Mouse (Mus musculus) c-Kit-positive CD71-negative TER-119-negative erythroid progenitor cells, embryonic 14.5 days (primary cell): ENCODE measurements around the gene Trim23.
A peak's percentile ranks its signal among the peaks of the same experiment; 100 is the strongest.
"Not testable (repeated sequence)": the region's sequence is repeated elsewhere in the genome, so short reads cannot be mapped to it uniquely, and the experiment has no call there.

Experiments used
- DNase-seq: peaks from one replicate; pipeline ENCODE4 v3.0.0-alpha.2; 2013; ENCODE audit warnings: low read depth

Gene Trim23

DNA sequence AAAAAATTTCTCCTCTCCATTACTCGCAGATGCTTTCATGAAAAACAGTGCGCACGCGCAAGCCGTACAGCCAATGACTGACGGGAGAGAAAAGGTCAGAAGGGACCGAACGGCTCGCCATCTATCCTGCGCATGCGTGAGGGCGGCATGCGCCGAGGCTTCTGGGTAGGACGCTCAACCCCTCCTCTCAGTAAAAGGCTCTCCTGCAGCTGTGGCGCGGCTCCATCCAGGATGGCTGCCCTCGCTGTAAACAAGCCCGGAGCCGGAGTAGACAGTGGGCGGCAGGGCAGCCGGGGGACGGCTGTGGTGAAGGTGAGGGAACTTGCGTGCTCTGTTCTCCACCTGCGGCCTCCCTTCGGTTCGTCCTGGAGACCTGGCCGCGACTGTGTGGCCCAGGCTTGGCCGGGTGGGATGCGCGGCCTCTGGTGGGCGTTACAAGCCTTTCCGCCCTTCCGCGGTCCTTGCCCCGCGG is at the start of gene Trim23:
Trim23 (plus strand) TSS at position 148 of the 472 bp plus-strand sequence.
- peak; percentile 99 for DNase-seq

DNA sequence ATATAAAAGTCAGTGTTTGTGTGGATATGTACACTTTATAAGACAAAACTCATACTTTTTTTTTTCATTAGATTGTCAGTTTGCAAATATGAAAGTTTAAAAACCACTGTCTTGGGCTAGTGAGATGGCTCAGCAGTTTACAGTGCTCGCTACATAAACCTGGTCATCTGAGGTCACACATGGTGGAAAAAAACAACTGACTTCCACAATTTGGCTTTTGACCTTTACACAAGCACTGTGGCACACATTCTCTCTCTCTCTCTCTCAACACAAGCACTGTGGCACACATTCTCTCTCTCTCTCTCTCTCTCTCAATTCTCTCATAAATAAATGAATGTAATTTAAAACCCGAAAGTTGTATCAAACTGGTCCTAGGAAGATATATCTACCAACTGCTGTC is 46.0 kb upstream of the Trim23 start:
- no peak for DNase-seq

DNA sequence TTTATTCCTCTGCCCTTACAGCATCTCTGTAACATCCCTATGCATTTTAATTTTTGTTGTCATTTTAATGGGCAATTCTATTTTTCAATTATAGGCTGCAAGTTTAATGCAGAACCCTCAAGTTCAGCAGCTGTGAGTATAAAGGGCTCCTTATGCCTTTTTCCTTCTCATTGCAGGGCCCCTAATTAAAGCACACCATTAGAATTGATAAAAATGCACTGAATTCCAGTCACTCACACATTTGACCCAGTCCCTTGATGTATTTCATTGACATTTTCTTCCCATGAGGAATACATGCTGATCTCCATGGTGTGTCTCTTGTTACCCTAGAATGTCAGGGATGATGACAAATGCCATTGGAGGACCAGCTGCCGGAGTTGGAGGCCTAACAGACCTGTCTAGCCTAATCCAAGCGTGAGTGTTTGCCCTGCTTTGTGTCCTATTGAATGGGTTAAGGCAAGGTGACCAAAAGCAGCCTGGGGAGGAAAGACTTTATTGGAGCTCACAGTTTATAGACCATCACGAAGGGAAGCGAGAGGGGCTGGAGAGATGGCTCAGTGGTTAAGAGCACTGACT is 44.0 kb upstream of the Trim23 start:
- DNase-seq, result no peak

DNA sequence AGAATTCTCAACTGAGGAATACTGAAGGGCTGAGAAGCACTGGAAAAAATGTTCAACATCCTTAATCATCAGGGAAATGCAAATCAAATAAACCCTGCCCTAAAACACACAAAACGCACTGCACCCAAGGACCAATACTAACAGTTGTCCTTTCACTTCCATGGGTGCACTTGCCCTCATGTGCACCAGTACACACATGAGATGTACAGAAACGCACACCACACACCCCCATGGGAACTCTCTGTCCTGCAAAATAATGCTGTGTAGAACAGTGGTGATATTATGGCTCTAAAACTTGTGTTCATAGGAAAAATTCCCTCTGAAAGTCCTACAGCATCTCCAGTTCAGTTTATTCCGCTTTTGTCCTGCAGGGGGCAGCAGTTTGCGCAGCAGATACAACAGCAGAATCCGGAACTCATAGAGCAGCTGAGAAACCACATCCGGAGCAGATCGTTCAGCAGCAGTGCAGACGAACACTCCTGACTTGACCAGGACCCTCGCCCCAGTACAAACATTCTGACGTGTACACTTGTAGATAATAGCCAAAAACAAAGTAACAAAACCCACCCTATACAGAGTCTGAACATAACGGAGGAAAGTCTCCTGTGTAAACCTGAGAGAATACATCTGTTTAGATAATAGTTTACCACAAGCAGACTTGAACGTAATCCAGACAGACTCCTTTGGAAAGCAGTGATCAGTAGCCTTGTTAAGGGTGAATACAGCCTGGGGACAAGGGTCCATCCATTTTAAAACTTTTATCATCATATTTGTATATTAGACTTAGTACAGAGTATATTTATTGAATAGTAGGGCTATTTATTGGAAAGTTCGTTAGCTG is 39.0 kb upstream of the Trim23 start:
- DNase-seq, result peak; percentile 77

DNA sequence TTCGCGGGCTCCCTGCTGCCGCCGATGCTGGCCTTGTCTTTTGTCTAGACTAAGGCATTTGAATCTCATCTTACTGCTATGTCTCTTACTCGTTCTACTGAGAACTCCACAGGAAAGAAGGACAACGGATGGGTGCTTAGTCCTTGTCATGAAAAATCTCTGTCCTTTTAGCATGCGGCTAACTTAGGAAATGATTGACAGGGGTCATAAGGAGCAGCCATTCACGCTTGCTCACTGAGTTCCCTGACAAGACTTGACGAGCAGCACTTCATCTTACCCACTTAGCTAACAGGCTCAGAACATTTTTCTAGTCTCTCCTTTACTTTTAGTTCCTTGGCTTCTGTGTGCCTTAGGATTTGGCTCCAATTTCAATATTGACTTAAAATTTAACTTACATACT is 33.7 kb upstream of the Trim23 start:
- DNase-seq, result no peak

DNA sequence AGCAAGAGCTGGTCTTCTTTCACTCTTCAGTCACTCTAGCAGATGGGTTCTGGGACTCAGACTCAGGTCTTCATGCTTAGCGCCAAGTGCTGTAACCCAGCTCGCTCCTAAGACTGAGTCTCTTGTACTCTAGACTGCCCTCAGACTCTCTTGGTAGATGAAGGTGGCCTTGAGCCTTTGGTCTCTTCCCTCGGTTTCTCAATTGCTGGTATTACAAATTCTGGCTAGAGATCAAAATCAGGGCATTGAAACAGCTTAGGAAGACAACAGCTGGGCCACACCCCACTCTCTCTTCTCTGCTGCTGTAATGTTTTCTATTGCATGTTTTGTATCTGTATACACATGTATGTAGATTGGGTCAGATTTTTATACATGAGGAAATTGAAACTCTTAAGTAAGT is 33.0 kb upstream of the Trim23 start:
- DNase-seq, result no peak

DNA sequence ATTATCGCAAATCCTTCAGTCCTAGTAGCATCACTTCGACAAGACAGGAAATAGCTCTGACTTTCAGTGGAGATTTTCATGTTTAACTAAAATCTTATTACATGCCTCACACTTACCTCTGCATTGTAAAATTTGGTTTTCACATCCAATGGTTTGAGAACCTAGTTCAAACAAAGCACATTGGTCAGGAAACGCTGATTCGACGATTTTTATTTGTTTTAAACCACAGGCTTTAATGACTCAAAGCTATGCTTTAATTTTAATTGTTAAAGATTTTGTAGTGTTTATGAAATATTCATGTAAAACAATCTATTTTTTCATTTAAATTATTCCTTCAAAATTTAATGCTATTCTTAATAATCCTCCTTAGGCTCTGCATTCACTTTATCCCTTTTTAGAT is 24.4 kb upstream of the Trim23 start:
- DNase-seq, result no peak

DNA sequence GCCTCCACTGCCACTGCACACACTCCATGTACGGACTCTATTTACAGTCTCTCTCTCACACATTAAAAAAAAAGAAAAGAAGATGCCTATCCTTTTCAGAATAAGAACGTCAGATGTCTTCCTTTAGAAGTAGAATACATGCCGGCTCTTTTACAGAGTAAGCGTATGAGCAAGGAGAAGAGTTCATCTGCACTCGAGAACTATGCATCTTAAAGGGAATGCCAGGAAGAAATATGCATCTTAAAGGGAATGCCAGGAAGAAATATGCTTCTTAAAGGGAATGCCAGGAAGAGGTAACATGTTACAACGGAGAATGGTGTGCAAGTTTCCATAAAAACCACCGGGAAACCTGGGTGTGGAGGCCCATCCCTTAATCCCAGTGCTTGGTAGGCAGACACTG is 23.5 kb upstream of the Trim23 start:
- no peak for DNase-seq

DNA sequence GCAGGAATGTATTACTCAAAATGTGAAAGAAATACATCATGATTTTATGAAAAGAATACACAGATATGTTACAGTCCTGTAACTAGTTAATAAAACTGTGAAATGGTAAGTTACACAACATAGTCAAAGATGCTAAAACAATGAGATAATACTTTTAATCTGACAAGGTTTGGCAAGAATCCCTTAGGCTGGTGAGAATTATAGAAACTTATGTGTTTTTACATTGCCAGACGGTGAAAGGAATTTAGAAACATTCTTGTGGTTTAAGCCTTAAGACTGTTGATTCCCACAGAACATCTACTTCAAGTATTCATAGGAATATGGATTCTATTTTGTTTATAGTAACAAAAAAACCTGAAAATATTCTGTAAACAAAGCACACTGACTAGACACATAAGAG is 22.9 kb upstream of the Trim23 start:
- no peak for DNase-seq

DNA sequence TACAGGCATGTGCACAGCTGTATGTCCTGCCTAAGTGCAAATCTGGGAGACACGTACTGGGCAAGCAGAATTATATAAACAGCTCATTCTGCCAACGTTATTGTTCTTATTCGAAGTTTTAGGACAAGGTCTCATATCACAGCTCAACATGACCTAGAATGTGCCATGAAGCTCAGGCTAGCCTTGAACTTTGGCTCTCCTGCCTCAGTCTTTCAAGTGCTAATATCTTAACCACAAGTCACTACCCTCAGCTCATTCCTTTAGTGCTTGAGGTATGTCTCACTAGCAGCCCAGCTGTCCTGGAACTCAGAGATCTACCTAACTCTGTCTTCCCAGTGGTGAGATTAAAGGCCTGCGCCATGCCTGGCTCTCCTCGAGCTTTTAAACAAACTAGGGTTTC is 6.9 kb upstream of the Trim23 start:
- no peak for DNase-seq

DNA sequence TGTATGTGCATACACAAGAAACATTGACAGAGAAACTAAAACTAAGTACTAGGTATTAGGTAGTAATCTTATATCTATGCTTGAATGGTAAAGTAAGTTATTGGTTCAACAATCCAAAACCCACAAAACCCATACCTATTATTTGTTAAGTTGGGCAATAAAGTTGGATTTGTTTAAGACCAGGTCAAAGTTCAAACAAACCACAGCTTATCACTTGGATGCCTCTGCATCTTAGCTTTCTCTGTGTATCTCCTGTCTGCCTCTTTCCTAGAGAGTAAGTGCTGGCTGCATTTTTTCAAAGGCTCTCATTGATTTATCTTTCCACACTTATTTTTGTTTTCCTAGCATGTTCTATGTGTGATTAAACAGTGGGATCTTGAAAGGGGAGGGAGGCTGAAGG is 6.1 kb upstream of the Trim23 start:
- DNase-seq, result no peak

DNA sequence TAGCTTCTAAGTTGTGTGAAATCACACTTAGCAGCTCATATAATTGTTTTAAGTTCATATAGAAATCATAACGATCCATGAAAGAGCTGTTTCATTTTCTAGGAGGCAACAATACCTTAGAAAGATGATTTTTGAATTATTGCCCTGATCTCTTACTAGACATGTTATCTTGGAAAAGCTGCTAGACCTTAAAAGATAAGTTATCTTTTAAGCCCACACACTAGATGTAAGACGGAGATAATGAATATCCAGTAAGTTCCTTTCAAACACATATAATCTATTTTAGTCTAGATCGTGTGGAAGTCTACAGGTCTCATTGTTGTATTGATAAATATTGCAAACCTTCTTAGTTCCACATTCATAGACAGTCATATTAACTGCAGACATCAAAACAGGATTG is 1.7 kb upstream of the Trim23 start:
- DNase-seq, result no peak

DNA sequence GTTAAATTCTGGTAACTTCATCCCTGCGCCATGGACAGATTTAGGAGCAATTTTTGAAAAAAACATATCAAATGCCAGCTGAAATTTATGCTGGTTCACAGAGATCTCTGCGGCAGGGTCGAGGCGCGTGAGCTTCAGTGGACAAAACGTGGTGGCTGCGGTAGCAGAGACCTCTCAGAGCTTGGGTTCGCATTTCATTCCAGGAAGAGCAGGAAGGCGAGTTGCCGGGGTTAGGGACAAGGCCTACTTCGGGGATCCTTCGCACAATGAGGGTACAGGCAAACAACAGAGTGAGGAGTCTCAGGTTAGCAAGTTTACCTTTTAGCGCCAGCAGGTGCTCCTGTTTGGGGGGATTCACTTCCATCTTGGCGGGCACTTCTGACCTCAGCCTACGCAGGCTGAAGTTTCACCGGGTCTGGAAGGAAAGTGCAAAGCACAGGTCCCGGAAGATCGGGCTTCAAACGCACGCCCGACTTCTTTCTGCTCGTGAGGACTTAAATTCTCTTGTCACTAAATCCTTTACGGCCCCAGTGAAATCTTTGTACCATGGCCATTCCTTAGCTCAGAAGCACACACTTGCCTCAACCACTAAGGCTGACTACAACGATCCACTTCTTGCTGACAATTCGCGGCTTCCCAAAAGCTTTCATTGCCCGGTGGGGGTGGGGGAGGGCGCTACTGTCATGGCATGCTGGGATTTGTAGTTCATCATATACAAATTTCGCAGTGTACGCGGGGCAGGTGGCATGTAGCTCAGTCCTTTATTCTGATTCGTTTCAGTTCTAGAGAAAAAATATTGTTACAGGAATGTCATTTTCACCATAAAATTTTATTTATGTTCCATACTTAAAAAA is 574 bp upstream of the Trim23 start, which contains the start of gene Trappc13:
Trappc13 (minus strand) TSS at position 674 of the 854 bp plus-strand sequence.
- peak; percentile 80 for DNase-seq

DNA sequence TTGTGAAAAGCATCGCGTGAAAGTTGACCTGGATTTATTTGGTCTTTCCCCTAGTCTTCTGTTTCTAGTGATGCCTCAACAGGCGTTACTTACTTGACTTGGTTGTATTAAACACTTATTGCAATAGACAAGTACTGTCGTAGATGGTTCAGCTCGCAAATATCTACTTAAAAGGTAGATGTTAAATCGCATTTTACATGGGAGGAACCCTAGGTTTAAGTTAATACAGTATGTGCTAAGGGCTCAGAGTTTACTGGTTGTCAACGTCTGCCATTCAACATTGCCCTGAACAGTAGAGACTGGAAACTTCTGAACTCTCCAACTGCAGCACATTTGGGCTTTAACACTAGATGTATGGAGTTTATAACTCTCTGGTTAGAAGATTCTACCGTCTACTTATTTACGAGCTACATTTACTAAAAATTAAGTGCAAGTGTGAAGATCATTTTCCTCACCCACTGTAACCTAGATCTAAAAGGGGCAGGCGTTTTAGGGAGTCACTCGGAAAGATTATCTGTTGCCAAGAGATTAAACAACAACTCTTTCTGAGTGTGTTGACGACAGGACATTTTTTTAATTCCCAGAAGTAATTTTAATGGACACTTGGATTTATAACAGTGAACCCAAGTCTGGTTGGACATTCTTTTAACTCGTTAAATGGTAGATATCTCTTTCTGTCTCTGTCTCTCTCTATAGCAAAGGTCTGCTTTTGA is 735 bp downstream of the Trim23 start:
- peak; percentile 10 for DNase-seq

DNA sequence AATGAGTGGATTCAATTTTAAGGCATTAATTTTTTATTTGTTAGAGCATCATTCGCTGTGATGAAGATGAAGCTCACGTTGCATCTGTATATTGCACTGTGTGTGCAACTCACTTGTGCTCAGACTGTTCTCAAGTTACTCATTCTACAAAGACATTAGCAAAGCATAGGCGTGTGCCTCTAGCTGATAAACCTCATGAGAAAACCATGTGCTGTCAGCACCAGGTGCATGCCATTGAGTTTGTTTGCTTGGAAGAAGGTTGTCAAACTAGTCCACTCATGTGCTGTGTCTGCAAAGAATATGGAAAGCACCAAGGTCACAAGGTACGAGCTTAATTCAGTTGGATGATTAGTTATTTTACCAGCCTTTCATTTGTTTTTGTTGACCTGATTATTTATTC is 8.8 kb downstream of the Trim23 start:
- DNase-seq, result no peak

DNA sequence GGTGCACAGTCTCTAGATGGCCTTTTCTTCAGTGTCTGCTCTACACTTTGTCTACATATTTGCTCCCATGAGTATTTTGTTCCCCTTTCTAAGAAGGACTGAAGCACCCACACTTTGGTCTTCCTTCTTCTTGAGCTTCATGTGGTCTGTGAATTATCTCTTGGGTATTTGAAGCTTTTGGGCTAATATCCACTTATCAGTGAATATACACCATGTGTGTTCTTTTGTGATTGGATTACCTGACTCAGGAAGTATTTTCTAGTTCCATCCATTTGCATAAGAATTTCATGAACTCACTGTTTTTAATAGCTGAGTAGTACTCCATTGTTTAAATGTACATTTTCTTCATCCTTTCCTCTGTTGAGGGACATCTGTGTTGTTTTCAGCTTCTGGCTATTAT is 17.3 kb downstream of the Trim23 start:
- DNase-seq, result not testable (repeated sequence)

DNA sequence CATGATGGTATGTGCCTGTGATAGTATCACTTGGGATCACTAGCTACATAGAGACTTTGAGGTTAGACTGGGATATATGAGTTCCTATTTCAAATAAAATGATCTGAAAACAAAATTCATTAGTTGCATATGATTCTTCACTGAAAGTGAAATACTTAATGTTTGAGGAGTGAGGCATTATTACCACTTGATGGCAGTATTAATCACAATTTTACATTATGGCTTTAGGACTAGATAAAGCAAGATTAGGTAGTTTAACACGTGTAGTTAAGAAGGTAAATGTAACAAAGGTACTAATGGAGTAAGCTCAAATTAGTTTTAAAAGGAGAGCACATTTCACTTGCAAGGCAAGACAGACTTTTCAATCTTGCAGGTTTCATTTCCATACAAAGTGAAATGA is 25.7 kb downstream of the Trim23 start:
- no peak for DNase-seq

DNA sequence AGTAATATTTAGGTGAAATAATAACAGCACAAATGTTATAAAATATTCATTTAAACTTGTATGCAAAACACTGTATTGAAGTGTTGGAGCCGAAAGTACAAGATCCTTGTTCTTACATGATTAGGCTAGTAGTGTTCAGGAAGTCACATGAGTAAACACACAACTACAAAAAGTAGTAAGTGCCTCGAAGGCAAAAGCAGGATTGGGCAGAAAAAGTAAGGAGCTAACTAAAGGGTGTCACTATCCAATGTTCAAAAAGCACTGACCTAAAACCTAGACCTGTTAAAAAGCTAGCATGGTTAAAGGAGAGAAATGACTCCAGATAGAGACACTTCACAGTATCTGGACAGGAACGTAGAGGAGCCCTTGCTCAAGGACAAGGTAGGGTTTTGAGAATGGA is 48.9 kb downstream of the Trim23 start:
- DNase-seq, result no peak

DNA sequence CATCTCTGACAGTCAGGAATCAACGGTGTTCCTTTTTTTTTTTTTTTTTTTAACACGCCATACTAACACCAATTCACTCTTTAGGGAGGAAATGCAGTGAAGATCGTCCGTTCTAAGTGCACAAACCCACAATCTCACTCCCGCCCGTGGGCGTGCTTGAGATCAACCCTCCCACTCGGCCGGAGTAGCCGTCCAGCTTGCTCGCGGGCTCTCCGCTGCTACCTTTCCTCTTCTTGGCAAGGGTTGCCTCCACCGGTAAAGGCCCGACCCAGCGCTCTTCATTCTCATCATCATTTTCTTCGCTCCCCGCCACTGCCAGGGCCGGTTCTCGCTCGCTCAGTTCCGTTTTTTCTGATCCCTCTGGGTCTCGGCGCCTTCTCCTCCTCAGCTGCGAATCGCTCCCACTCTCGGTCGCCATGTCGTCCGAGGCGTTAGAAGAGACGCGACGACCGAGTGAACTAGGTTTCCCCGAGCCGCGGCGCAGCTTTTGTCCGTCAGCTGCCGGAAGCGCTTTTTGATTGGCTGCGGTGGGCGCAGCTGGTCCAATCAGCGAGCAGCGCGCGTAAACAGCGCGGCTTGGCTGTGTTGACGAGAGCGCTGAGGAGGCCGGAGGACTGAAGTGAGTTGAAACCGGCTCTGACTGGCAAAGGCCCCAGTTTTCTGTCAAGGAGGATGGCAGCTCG is 49.9 kb downstream of the Trim23 start, which contains the start of the genes Cenpk and Ppwd1:
Cenpk (plus strand) TSS at position 228 of the 683 bp plus-strand sequence.
Ppwd1 (minus strand) TSS at position 460 of the 683 bp plus-strand sequence.
- DNase-seq, result peak; percentile 93

DNA sequence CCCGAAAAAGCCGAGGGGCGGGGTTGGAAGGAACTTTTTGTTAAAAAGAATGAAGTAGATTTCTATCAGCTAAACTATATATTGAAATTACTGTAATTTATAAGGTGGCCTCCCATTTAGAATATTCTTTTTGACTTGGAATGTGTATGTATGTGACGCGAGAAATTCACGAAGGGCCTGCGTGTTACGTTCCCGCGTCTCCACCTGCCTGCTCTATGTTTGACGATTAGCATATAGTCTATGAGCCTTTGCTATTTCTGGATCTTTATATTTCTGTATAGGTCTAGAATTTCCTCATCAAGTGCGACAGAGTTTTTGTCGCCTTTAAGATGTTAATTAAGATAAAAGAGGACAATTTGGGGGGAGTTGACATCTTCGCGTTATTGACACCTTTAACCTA is 50.6 kb downstream of the Trim23 start:
- DNase-seq, result peak; percentile 14
